Mouse (Mus musculus) thymus, adult 2 months (tissue): Measurements from ENCODE around the gene Mcm7.

Experiments used
- CTCF ChIP-seq: fragments of 200-500 bp; IDR thresholded peaks from 2 replicates; pipeline ENCODE4 v1.5.1; 2012; ENCODE audit warnings: mild to moderate bottlenecking, control low read depth, low read length, moderate library complexity, borderline replicate concordance; ENCODE audit not compliant: control insufficient read depth, poor library complexity, insufficient read depth; ENCODE audit errors: extremely low read depth
- POLR2A ChIP-seq: fragments of 200-500 bp; IDR thresholded peaks from 2 replicates; pipeline ENCODE4 v1.6.1; 2012; ENCODE audit warnings: mild to moderate bottlenecking, low read length, control low read depth, moderate library complexity; ENCODE audit not compliant: control insufficient read depth, poor library complexity, insufficient read depth; ENCODE audit errors: extremely low read depth

DNA sequence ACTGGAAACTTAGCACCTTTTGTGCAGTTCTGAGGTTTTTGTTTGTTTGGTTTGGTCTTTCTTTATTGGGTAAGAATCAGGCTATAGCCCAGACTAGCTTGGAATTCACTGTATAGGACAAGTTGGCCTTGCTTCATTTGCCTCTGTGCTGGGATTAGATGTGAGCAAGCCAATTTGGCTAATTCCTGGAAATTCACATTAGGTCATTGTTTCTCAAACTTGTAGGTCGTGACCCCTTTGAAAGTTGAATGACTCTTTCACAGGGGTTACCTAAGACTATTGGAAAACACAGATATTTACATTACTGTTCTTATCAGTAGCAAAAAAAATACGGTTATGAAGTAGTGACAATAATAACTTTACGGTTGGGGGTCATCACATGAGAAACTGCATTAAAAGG lies 17.8 kb downstream of the Mcm7 start:
- no peak for TF ChIP-seq CTCF
- no peak for TF ChIP-seq POLR2A
